Mouse (Mus musculus) brain, adult 2 months (tissue): ENCODE data around the gene Abcg5.
A peak's percentile ranks its signal among the peaks of the same experiment; 100 is the strongest.

Experiments used
- DNase-seq: peaks from one replicate; pipeline ENCODE4 v3.0.0; 2011; ENCODE audit warnings: low read depth, low spot score

Gene Abcg5

GRCm38 (mm10) chr17:84645119-84645518 is 37.7 kb downstream of the Abcg5 start:
- DNase-seq = no peak

GRCm38 (mm10) chr17:84644292-84645050 is 38.3 kb downstream of the Abcg5 start:
- DNase-seq = no peak

- peak; percentile 34 for DNase-seq
These were observed 40.5 kb downstream of the Abcg5 start for GRCm38 (mm10) chr17:84642324-84642723.

GRCm38 (mm10) chr17:84641893-84642292 is 40.9 kb downstream of the Abcg5 start:
- peak; percentile 48 for DNase-seq

- no peak for DNase-seq
These were observed 42.9 kb downstream of the Abcg5 start for GRCm38 (mm10) chr17:84639796-84640378.

GRCm38 (mm10) chr17:84637971-84638370 is 44.8 kb downstream of the Abcg5 start:
- DNase-seq = no peak

GRCm38 (mm10) chr17:84636328-84636727 is 46.5 kb downstream of the Abcg5 start:
- DNase-seq = no peak

GRCm38 (mm10) chr17:84633443-84633842 is 49.4 kb downstream of the Abcg5 start:
- no peak for DNase-seq

- DNase-seq = no peak
These were observed 51.0 kb downstream of the Abcg5 start for GRCm38 (mm10) chr17:84631836-84632235.

- no peak for DNase-seq
These were observed 54.2 kb downstream of the Abcg5 start for GRCm38 (mm10) chr17:84628611-84629010.

GRCm38 (mm10) chr17:84627721-84628120 is 55.1 kb downstream of the Abcg5 start:
- no peak for DNase-seq

- DNase-seq = peak; percentile 33
These were observed 55.9 kb downstream of the Abcg5 start for GRCm38 (mm10) chr17:84626857-84627305.

GRCm38 (mm10) chr17:84626276-84626856 is 56.4 kb downstream of the Abcg5 start, which contains the start of gene Dync2li1:
Dync2li1 (plus strand) TSS chr17:84626496.
- peak; percentile 98 for DNase-seq

- DNase-seq = peak; percentile 27
These were observed 59.9 kb downstream of the Abcg5 start for GRCm38 (mm10) chr17:84622873-84623272.

GRCm38 (mm10) chr17:84622028-84622427 is 60.8 kb downstream of the Abcg5 start:
- no peak for DNase-seq

GRCm38 (mm10) chr17:84621209-84621608 is 61.6 kb downstream of the Abcg5 start:
- no peak for DNase-seq

GRCm38 (mm10) chr17:84620610-84621009 is 62.2 kb downstream of the Abcg5 start:
- no peak for DNase-seq

GRCm38 (mm10) chr17:84620076-84620475 is 62.7 kb downstream of the Abcg5 start:
- no peak for DNase-seq

- no peak for DNase-seq
These were observed 63.7 kb downstream of the Abcg5 start for GRCm38 (mm10) chr17:84619112-84619511.

GRCm38 (mm10) chr17:84617953-84618352 is 64.9 kb downstream of the Abcg5 start:
- no peak for DNase-seq

GRCm38 (mm10) chr17:84616526-84617074 is 66.2 kb downstream of the Abcg5 start:
- no peak for DNase-seq

- DNase-seq = no peak
These were observed 67.0 kb downstream of the Abcg5 start for GRCm38 (mm10) chr17:84615811-84616210.
